Mouse (Mus musculus): ENCODE data around the gene Itgb5.

The Itgb5 gene

DNA sequence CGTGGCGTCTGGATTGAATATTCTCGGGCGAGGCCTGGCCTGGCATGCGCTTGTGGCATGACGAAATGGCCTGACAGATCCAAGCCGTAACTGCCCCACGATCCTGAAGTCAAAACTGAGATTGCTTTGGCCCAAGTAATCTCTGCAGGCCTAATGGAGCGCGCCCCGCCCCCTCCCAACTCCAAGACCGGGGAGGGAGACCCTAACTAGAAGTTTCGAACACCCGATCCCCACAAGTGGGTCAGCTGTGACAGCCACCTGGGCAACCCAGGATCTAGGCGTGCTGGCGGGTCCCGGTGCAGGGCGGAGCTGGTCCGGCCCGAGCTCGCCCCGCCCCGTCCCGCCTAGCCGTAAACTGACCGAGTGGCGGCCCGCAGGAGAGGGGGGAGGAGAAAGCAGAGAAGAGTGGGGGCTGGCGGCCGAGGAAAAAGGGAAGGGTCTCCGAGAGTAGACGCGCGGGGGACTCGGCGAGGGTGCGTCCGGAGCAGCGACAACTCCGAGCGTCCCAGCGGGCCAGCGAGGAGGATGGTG lies at the start of gene Itgb5:
Gene Itgb5, plus strand, starts transcription at position 365 of the 531 bp plus-strand sequence.
- no peak for DNase-seq (ENCODE audit: low read depth, low spot score)

- DNase-seq (ENCODE audit: low read depth, low spot score), result no peak
Observed at GRCm38 (mm10) chr16:33781789-33782728, 47.4 kb upstream of the Itgb5 start.

DNA sequence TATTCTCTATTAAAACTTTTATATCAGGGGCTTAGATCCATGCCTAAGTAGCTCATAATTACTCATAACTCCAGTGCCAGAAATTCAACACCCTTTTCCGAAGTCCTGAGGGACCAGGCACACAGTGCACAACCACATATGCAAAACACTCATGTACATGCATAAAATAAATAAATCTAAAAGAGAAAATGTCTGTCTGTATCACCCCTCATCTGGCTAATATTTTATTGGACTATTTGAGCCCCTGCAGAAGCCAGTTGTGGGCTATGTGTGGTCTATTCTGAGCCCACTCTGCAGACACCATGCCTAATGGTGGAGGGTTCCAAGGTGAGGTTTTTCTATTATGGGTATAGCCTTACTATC lies 46.8 kb upstream of the Itgb5 start:
- no peak for DNase-seq (ENCODE audit: low read depth, low spot score)

- DNase-seq (ENCODE audit: low read depth, low spot score), result no peak
Observed at GRCm38 (mm10) chr16:33784547-33784946, 44.9 kb upstream of the Itgb5 start.

DNA sequence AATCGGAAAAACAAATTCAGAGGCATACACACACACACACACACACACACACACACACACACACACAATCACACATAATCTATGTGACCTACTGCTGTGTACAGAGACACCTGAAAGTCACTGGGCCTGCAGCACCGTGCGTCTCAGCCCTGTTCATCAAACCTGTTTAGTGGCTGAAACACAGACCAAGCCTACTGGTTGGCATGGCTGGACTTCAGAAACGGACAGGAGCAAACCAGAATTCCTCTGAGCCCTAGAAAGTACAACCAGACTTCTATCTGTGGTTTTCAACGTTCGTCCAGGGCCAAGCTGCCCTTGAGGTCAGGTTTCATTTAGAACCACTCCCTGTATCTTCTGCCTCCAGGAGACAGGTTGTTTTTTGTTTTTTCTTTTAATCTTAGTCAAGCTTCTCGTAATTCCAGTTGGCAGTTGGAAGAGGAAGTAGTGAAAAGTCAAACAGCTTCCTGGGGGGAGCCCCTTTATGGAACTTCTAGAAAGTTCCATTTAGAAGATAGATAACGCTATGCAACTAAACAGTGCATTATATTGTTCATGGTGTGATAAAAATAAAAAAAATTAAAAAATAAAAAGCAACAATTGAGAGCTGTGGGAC lies 44.3 kb upstream of the Itgb5 start:
- DNase-seq (ENCODE audit: low read depth, low spot score), result no peak

DNA sequence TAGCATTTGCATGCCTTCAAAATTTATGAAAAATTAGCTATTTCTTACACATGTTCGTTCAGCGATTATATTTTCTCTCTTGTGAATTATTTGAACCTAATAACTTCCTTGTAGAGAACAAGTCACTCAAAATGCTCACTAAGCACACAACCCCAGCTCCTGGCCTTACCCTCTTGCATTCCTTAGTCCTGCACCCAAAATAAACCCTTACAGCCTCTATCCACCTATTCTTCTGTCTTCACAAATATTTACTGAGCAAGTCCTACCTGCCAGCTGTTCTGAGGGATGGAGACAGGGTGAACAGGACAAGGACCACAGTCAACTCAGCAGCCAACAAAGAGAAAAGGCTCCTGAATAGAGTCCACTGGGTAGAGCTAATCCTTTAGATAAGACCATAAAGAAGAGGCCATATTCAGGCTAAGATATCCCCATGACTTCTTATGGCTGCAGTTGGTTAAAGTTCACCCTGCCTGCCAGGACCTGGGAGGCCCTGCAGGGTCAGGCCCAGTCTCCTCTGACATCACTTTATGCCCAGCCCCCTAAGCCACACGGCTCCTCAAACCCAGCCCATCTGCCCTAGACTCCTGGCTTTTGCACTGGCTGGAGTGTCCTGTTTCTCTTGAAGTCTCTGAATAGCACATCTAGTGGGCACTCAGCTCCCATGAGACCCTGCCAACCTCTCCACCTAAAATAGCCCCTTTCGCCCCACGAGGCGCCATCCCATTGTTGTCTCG lies 42.6 kb upstream of the Itgb5 start:
- no peak for DNase-seq (ENCODE audit: low read depth, low spot score)

DNA sequence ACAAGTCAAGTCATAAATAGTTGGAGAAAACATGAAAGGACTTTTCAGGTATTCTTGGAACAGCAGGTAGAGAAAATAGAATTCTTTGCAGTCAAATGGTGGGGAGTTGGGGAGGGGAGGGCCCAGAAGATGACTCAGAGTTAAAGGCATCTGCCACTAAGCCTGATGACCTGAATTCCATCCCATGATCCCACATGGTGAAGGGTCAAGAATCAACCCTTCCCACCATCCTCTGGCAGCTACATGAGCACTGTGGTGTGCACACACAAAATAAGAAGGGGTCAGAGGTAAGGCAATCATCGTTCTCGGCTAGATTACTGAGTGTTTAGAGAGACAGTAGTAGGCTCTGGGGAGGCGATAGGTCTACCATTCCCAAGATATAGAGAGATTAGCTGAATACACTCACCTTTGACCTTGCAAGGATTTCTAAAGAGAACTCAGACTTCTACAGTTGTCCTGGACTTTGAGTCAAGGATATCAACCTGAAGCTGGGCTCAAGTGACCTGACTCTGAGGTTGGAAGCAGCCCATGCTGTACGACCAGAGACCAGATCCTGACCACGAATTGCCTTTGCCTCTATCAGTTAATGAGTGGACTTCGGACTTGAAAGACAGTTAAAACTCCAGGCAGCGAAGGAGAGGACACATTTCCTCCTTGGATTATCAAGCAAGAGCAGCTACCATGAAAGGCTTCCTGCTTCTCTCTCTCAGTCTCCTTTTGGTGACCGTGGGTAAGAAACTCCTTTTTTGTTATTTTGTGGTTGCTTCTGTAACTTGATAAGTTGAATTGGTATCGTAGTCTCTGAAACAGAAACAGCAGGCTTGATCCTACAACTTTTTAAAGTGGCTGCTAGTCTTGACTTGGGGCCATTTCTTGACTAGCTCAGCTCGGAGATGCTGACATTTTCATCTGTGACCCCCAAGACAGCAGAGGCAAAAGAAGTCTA lies 35.3 kb upstream of the Itgb5 start, which contains the start of gene Muc13:
Gene Muc13, plus strand, starts transcription at position 192 of the 946 bp plus-strand sequence.
- DNase-seq (ENCODE audit: low read depth, low spot score), result no peak

GRCm38 (mm10) chr16:33795106-33795505 lies 34.4 kb upstream of the Itgb5 start:
- no peak for DNase-seq (ENCODE audit: low read depth, low spot score)

DNA sequence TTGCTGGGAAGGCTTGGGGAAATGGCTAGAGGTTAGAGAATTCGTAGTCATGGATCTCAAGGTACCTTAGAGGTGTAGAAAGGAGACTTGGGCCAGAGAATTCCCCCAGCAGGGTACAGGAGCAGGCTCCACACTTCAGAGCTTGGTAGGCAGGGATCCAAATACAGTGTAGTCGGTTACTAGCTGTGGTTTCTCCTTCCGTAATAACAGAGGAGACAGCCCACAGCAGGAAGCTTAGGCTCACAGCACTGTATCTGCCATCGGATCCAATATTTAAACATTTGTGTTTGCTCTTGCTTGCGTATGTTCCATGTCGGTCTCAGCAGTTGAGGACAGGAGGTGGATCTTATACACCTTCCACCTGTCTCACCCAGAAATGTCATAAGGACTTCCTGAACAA lies 33.6 kb upstream of the Itgb5 start:
- no peak for DNase-seq (ENCODE audit: low read depth, low spot score)

DNA sequence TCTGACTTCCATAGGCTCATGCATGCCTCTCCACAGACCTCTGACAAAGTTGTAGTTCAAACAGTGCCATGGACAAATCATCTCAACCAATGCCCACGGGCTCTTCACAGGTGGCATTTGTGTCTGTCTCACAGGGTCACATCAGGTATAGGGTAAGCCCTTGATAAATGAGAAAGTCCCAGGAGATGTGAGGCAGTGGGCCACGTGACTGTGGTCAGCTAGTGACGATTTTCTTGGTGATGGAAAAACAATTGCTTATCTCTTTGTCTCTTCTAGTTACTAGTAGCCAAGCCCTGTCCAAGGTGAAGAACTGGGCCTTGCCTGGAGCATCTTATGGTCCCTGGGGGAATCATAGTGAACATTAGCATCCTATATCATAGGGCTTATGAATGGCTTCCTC lies 32.7 kb upstream of the Itgb5 start:
- DNase-seq (ENCODE audit: low read depth, low spot score), result no peak

DNA sequence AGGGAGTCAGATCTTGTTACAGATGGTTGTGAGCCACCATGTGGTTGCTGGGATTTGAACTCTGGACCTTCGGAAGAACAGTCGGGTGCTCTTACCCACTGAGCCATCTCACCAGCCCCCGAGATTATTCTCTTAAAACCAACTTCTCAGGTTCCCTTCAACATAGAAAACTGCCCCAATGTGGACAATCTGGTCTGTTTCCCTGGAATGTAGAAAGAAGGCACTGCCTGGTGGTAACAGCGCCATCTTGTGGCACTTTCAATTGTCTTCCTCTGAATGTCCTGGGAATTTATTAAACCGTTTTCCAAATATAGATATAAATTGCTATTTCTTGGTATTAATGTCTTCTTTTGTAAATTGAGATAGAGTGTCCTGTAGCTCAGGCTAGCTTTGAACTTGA lies 31.6 kb upstream of the Itgb5 start:
- peak; percentile 26 for DNase-seq (ENCODE audit: low read depth, low spot score)

DNA sequence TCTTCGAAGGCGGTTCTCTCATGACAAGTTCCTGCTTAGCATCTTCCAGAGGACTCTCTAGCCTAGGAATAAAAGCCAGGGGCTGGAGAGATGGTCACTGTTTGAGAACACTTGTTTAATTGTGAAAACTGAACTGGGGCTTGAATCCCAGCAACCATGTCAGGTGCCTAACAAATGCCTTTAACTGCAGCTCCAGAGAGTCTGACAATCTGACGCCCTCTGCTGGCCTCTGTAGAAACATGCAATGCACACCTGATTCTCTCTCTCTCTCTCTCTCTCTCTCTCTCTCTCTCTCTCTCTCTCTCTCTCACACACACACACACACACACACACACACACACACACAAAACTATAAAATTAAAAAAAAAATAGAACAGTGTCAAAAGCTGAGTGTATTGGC lies 19.5 kb upstream of the Itgb5 start:
- peak; percentile 48 for DNase-seq (ENCODE audit: low read depth, low spot score)

DNA sequence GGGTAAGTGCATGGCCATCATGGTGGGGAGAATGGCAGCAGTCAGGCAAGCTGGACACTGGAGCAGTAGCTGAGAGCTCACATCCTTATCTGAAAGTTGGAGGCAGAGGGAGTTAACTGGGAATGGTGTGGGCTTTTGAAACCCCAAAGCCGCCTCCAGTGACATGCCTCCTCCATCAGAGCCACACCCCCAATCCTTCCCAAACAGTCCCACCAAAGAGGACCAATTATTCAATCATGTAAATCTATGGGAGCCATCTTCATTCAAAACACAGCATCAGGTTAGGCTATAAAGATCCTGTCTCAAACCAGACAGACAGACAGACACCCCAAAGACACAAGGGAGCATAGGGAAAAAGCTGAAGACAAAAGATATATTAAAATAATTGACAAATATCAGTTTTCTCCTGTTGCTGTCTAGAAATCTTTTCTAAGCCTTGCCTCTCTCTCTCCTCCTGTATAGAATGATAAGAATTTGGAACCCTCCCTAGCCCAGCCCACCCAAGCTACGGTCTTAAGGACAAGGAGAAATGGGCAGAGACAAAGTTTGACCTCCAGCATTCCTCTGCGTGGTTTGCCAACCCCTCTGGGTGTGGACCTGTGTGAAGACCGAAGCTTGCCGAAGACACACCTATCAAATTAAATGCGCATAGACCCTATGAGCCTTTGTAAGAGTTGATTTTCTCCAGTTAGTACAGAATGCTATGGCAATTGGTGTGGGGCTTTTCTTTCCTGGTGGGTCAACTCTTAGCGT lies 10.9 kb upstream of the Itgb5 start:
- DNase-seq (ENCODE audit: low read depth, low spot score), result no peak

DNA sequence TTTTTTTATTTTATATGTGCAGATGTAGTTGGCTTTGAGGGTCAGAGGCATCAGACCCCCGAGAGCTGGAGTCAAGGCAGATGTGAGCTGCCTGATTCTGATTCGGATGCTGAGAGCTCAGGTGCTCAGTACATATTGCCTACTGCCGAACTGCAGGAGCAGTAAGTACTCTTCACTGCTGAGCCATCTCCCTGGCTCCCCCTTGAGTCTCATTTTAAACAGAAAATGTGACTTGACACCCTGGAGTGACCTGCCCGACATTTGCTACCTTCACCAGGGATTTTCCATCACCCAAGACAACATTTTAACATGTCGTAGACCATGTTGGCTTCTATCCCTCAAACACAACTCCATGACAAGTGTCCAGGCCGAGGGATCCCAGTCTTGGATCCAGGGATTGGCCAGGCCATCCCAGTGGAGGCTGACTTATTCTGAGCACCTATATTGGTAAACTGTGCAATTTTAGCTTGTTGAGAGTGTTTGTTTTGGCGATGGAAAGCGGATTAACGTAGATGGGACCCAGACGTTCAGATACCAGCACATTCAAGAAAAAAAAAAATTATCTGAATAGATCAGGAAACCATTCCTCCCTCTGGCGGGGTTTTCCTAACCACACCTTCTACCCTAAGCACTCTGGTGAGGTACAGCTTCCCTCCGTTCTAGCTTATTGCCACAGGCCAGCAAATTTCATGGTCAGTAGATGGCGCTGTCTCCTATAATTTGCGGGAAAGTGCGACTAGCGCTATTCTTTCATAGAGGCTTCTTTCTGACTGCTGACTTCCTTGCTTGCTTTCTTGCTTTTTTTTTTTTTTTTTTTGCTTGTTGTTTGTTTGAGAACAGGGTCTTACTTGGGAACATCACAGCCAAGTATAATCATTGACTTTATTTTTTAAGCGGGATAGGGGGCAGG lies 8.9 kb upstream of the Itgb5 start:
- DNase-seq (ENCODE audit: low read depth, low spot score), result peak; percentile 74

GRCm38 (mm10) chr16:33824603-33825002 lies 4.9 kb upstream of the Itgb5 start:
- no peak for DNase-seq (ENCODE audit: low read depth, low spot score)

GRCm38 (mm10) chr16:33828496-33828895 lies 969 bp upstream of the Itgb5 start:
- no peak for DNase-seq (ENCODE audit: low read depth, low spot score)

GRCm38 (mm10) chr16:33829842-33830511 lies 512 bp downstream of the Itgb5 start:
- DNase-seq (ENCODE audit: low read depth, low spot score), result no peak

DNA sequence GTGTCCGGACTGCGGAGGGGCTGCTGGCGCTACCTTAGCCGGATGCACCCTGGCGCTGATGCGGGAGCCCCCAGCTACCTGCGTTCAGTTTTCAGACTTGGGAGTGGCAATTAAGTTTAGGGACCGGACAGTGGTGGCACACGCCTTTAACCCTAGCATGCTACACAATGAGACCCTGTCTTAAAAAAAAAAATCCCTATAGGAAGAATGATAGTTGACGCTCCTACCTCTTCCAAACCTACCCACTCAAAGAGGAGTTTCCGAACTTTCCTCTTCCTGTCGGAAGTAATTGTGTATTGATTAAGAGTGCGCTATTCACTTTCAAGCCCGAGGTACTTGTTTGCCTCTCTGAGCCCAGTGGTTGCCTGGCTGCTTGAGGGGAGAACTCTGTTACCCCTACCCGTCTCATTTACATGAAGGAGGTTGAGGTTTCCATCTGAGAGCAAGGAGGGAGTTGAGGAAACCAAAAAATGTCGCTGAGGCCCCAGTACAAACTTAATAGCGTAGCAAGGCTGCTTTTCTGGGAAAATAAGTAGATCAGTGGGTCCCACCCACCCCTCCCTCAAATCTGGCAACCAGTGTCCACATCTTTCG lies 1.1 kb downstream of the Itgb5 start:
- DNase-seq (ENCODE audit: low read depth, low spot score), result no peak

All from A20 (cell line).